Mouse (Mus musculus) cerebellum, postnatal 25 days (tissue): ENCODE data around the gene Gm10382.
"Not testable (repeated sequence)": the region's sequence is repeated elsewhere in the genome, so short reads cannot be mapped to it uniquely, and the experiment has no call there.

Source experiments
- DNase-seq, 2 experiments: peaks; one replicate each; pipeline ENCODE4 v3.0.0; 2021; ENCODE audit warnings: mixed read lengths in 2 of 2

Gm10382 gene

DNA sequence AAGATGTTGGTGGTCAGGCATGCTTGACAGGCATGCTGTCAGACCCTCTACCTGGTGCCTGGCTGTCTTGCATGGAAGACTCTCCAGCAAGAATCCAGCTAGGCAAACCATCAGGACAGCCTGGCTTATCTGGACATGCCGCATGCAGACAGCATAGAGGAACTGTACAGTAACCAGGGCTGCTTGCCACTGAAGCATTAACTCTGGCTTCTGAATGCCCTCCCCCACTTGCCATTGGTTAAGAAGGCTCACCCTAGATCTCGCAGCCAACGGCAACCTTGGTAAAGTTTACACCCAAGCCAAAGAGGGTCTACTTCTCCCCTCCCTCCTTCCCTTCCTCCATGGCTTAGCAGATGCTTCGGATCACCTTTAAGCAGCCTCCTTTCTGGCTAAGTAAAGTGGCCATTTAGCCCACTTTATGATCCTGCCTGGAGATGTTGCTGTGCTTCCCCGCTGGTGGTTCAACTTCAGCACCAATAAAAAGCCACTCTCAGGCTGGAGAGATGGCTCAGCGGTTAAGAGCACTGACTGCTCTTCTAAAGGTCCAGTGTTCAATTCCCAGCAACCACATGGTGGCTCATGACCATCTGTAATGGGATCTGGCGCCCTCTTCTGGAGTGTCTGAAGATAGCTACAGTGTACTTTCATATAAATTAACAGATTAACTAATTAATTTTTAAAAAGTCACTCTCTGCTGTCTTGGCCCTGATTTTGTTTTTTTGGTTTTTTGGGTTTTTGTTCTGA lies 18.0 kb upstream of the Gm10382 start:
- DNase-seq, result no peak

DNA sequence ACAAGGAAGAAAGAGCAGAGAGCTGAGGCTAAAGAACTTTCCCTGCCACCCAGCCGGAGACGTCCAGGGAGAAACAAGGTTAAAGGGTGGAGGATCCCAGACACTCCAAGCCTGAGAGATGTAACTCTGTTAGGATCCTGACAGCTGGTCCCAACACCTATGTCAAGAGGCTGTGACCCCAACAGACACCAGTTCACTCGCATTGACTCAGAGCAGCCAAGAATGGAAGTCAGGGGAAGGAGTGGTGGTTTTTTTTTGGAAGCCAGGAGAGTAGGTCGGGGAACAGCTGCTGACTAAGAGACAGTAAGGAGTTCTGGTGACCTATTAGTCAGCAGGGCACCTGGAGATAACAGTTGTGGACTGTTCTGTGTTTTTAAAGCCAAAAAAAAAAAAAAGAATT lies 17.1 kb upstream of the Gm10382 start:
- DNase-seq, result no peak

DNA sequence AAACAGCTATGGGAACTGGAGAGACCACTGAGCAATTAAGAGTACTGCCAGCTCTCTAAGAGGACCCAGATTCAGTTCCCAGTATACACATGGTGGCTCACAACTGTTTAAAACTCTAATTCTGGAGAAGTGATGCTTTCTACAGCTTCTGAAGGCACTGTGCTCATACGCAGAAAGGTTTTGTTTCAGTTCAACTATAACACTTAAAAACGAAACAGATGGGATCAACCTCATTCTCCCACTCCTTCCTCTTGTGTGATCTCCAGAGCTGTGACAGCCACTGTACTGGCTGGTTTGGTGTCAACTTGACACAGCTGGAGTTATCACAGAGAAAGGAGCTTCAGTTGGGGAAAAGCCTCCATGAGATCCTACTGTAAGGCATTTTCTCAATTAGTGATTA lies 13.3 kb upstream of the Gm10382 start:
- DNase-seq, result no peak

DNA sequence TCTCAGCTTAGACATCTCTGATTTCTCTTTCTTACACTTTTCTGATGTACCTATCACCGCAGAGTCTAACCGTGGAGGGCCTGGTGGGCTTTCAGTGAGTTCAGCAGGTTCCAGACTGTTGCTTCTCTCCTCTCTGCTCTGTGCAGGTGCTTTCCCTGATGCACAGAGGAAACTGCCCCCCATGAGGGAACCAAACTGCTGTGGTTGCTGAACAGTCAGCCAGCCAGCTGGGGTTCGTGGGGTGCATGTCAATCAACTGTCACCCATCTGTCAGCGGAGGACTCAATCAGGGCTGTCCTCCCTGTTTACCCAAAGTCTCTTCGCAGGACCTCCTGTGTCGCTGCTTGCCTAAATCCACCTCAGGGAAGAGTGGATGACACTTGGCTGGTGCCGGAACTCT lies 11.9 kb upstream of the Gm10382 start:
- no peak for DNase-seq

DNA sequence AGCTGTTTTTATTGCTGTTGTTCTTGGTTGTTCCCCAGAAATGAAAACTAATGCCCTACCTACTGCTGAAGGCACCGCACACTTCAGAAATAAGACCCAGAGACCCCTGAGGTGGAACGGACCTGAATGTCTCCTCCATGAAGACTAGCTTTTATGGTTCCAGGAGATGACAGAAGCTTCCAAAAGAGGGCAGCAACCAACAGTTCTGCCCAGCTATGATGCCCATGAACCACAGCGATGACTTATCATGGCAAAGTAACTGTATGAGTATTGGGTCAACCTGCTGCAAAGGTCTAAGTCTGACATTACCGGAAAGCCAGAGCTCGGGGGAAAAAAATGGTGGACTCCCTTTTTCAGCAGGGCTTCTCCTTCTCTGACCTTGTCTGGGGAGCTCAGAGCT lies 10.2 kb upstream of the Gm10382 start:
- DNase-seq, result no peak

DNA sequence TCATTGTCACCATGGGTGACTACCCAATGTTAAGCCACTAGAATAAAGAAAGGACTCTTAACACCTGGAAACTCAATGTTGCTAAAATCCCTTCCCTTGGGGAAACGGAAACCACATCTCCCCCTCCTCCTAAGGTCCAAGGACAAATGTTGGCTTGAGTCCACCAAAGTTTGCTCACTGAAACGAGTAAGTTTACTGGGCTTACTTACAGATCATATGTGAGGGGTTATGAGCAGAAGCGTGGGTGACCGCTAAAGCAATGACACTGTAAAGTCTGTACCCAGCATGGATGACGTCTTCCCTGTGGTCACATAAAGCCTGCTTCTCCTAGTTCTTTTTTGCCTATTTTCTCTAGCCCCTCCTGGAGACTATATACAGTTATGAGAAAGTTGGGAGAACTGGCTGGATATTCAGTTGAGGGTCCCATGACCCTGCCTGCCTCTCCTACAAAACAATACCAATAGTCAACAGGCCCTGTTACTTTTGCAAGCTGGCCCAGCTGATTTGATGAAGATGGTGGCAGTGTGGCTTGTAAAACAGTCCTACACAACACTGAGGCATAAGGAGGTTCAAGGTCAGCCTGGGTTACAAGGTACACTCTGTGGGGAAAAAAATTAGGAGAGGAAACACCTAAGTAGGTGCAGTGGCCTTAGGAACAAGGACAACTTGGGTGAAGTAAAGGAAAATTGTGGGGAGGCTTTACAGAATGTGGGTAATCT lies 7.0 kb upstream of the Gm10382 start:
- DNase-seq, result no peak

DNA sequence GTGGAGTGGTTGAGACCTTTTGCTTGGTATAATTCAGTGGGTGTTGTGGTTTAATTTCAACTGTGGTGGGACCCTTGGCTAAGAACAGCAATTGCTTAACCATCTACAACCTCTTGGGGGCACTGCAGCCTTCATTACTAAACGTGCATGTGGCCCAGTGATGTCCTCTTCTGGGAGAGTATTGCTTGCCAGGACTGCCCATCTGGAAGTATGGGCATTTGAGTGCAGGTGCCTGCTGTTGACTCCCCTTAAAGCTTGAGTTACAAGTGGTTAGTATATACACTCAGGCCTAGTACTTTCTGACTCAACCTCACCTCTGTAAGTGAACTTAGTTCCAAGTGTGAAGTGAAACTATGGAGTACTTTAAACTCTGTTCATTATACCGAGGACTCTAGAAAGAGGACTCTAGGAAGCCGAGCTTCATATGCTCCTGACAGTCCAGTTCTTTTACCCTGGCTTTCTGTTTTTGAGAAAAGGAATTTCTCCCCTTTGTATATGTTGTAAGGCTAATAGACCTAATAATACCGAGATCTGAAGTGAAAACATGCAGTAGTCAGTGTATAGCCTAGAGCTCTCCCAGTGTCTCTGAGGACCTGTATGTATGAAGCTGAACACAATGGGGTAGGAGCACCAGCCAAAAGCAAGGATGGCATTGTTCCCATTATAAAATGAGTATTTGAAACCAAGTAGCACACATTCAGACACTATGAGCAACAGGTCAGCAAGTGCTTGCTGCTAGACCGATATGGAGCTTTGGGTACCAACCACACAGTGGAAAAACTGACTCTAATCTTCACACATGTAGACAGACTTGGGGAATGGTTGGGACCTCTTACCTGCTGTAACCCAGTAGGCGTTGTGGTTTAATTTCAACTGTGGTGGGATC lies 6.2 kb upstream of the Gm10382 start:
- DNase-seq, result peak; percentile 53 to 74

DNA sequence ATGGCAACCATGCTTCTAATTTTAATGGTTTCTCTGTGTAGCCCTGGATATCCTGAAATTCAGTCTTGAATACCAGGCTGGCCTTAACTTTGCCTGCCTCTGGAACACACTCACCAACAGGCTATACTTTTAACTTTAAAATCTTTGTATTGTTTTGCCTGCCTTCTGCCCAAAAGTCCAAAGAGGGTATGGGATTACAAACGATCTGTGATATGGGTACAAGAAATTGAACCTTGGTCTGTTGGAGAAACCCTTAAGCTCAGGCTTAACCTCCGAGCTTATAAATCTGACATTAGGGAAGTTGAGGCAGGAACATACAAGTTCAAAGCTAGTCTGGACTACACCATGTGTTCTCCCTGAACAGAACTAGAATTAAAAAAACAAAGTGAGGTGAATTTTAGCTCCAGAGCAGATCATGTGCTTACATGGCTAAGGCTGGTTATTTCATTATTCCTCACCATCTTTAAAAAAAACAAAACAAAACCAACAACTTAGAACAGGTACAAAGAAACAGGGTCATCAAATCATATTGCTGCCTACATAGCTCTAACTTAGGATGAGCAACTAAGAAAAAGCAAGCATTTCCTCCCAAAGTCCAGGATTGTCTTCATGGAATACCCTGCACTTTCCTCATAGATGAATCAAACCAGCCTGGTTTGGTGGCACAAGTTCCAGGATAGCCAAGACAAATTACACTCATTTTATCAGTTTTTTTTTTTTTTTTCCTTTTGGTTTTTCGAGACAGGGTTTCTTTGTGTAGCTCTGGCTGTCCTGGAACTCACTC lies 5.3 kb upstream of the Gm10382 start:
- DNase-seq, result no peak

DNA sequence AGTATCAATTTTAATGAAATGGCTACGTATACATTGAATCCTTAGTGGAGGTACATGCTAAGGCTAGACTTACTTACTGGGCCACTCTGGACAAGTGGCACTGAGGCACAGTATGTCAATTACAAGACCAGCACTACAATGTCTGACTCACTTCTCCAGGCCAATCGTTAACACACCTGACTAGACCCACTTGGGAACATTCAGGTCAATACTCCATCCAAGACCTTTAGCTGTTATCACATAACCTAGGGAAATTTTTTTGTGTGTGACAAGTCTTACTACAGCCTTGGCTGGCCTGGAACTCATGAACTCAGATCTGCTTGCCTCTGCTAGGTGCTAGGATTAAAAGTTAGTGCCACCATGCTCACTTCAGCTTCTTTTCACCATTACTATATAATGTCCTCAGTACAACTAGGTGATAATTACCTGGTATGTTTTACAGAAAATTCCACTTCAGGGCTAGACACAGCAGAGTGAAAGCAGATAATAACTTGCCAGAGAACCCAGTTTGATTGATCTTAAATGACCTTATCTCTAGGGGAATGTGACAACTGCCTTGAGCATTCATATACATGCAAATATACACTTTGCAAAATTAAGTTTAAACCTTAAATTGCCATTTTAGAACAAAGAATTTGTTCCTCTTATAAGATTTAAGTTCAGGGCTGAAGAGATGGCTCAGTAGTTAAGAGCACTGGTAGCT lies 4.5 kb upstream of the Gm10382 start:
- no peak for DNase-seq

DNA sequence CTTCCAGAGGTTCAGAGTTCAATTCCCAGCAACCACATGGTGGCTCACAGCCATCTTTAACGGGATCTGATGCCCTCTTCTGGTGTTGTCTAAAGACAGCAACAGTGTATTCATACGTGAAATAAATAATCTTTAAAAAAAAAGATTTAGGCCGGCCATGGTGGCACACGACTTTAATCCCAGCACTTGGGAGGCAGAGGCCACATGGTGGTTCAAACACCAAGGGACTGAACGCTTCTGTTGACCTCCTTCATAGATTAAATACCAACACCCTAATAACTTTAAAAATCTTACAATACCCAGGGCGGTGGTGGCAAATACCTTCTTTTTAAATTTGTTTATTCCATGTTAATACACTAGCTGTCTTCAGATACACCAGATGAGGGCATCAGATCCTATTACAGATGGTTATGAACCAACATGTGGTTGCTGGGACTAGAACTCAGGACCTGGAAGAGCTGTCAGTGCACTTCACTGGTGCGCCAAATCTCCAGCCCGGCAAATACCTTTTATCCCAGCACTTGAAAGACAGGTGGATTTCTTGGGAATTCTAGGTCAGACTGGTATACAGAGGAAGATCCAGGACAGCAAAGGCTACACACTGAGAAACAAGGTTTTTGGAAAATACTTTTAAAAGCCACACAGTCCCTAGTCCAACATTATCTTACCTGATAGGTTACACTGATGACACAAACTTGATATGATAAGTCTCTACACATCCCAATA lies 3.7 kb upstream of the Gm10382 start:
- DNase-seq, result no peak

DNA sequence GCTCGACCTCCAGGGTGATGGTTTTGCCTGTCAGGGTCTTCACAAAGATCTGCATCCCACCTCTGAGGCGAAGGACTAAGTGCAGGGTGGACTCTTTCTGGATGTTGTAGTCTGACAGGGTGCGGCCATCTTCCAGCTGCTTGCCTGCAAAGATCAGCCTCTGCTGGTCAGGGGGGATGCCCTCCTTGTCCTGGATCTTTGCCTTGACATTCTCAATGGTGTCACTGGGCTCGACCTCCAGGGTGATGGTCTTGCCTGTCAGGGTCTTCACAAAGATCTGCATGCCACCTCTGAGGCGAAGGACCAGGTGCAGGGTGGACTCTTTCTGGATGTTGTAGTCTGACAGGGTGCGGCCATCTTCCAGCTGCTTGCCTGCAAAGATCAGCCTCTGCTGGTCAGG lies 1.8 kb upstream of the Gm10382 start:
- not testable (repeated sequence) for DNase-seq

DNA sequence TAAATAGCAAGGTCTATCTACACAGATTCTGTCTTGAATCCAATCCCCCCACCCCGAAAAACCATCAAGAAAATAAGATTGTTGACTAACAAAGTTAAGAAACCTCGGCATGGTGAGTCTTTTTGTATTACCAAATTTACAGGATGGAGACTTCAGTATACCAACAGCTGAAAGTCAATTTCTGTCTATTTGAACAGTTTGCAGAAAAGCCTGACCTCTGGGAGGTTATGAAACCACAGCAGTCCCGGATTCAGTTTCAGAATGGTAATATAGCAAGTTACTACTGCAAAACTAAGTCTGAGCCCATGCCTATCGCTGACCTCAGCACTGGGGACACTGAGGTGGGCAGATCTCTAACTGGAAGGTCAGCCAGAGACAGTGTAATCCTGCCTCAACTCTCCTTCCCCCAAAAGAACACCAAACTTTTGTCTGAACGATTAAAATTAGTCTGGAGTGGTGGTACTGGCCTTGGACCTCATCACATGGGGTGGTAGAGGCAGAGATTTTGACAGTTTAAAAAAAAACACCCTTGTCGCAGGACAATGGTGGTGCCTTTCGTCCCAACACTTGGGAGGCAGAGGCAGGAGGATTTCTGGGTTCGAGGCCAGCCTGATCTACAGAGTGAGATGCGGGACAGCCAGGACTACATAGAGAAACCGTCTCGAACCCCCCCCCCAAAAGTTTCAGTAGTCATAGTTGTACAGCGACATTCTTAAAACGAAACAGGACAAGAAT lies 597 bp upstream of the Gm10382 start:
- DNase-seq, result peak in 1 of 2 experiments; percentile 31

DNA sequence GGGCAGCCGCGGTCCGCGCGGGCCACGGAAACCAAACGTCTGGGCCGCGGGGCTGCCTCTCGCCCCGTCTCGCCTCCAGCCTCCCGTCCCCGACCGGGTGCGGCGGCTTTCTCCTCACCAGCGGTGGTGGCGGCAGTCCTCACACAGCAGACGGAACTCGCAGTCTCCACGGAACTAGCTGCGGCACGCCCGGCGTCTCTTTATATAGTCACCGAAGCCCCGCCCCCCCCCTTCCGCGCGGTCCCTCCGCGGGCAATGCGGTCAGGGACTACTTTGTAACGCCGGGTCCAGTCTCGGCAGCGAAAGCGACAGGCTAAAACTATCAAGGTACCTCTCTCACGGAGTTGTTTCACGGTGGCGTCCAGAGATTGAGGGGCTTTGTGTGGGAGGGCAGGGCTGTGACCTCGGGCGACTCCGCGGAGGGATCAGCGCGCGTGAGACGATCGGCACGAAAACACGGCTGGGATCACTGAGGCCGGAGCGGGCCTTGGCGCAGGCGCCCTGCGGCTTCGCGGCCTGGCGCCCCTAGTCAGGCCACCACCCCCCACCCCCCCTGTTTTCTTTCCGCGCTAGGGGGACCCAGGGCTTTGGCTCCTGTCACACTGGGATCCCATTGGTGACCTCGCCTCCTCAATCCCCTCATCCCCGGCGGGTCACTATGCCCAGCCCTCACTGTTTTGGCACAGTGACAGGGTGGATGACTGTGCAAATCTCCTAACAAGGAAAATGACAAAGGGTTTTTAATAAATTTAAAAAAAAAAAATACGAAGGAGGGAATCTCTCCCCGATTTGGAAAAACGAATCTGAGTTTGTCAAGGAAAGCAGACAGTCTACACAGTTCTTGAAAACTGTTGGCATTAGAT lies 688 bp downstream of the Gm10382 start, which contains the start of gene Ubc:
TSS of gene Ubc (minus strand) at position 624 of the 863 bp plus-strand sequence.
- peak; percentile 90 to 93 for DNase-seq

DNA sequence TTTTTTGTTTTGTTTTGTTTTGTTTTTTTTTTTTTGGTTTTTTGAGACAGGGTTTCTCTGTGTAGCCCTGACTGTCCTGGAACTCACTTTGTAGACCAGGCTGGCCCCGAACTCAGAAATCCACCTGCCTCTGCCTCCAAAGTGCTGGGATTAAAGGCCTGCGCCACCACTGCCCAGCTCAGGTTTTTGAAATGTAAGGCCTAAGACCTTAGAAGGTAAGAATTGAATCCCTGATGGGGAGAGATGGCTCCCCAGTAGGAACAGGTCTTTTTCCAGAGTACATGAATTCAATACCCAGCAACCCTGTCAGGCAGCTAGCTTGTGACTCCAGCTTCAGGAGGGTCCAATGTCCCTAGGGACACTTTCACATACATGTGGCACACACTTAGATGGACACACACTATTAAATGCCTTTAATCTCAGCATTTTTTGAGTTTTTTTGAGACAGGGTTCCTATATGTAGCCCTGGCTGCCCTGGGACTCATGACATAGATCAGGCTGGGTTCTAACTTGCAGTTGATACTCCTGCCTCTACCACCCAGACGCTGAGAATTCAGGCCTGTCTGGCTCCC lies 1.9 kb downstream of the Gm10382 start:
- DNase-seq, result no peak

DNA sequence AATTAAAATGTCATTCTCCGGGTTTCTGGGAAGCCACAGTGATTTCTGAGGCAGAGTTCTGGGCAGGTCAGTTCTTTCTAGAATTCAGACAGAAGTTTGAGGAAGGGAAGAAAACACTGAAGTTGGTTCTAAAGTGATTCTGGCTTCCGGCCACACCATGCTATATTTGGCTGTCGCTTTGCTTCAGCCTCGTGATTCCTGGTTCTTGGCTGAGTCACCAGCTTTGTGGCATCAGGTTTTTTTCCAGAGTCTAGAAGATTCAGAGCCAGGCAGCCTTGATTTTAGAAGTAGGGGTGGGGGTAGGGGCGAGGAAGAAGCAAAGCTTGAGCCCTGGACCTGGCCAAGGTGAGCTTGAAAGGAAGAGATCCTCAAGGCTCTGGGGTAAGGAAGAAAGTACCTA lies 2.5 kb downstream of the Gm10382 start:
- DNase-seq, result peak; percentile 69 to 82

DNA sequence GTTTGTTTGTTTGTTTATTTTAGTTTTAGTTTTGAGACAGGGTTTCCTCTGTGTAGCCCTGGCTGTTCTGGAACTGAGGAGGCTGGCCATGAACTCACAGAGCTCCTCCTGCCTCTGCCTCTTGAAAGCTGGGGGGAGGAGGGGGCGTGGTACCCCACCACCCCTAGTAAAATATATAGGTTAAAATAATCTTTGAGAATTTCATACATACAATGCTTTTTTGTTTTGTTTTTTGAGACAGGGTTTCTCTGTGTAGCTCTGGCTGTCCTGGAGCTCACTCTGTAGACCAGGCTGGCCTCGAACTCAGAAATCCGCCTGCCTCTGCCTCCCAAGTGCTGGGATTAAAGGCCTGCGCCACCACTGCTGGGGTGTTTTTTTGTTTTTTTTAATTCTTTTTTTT lies 3.1 kb downstream of the Gm10382 start:
- DNase-seq, result not testable (repeated sequence)

DNA sequence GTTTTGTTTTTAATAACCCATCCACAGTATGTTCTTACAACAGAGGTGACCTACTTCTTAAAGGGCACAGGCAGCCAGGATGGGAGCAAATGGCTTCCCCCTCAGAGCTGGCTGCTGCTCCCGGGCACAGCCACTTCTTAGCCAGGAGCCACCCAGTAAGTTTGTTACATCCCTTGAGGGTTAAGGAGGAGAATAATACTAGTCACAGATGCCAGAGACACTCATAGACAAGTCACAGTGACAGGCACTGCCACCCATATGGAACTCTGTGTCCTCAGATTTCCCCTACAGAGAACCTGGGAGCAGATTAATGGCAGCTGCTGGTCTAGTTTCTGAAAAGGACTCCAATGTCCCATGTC lies 3.5 kb downstream of the Gm10382 start:
- DNase-seq, result peak in 1 of 2 experiments; percentile 57

DNA sequence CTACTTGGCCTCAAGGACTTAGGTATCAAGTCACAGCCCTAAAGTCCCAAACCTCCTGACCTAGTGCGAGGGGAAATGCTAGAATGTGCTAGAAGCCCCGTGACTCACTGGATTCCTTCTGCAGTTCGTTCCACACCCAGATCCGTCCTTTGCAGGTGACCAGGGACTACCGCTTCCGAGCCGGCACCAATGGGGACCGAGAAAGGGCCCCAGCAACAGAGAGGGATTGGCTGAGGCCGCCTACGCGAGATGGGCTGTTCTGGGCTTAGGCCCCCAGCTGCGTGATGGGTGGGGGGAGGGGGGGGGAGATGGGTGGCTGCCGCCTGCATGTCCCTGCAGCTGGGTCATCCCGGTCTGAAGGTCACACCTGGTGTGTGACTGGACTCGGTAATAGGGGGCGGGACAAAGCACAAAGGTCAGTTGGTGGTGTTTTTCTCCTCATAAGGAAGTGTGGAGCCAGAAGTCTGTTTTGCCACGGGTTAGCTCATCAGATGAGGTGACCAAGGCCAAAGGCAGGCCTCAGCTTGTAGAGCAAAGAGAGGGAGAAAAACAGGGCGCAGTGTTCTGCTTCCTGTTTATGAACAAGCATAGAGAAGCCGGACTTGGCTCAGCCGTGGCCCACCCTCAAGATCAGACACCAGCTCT lies 4.0 kb downstream of the Gm10382 start:
- DNase-seq, result peak; percentile 97 to 98
